Mouse (Mus musculus) liver, postnatal 0 days (tissue): ENCODE results near the gene Vav2. TPM values are rescaled to one million over a fixed set of nuclear protein-coding genes. Genes with fewer than 3 reads are reported as not detected.
A peak's percentile ranks its signal among the peaks of the same experiment; 100 is the strongest.

Source experiments
- ATAC-seq: fragments of 200-750 bp; cut with Nextera tagmentation; 2 replicates; pipeline ENCODE4 v1.8.0; 2017; ENCODE audit warnings: mild to moderate bottlenecking, moderate library complexity
- DNase-seq: peaks from one replicate; pipeline ENCODE4 v3.0.0-alpha.2; 2016
- H3K27ac ChIP-seq: fragments of 300-500 bp; sonication (generic); 2 replicates; pipeline ENCODE4 v1.5.1; 2014; ENCODE audit warnings: antibody characterized with exemption, moderate library complexity, mild to moderate bottlenecking, low read depth
- H3K27me3 ChIP-seq: fragments of 300-500 bp; sonication (generic); 2 replicates; pipeline ENCODE4 v1.6.1; 2014; ENCODE audit warnings: low read length, control low read depth, mixed read lengths; ENCODE audit not compliant: insufficient read depth
- H3K36me3 ChIP-seq: fragments of 300-500 bp; sonication (generic); replicated peaks from 2 replicates; pipeline ENCODE4 v1.6.1; 2014; ENCODE audit warnings: mild to moderate bottlenecking, control low read depth, low read length, moderate library complexity, mixed read lengths; ENCODE audit not compliant: insufficient read depth
- H3K4me1 ChIP-seq: fragments of 300-500 bp; sonication (generic); 2 replicates; pipeline ENCODE4 v1.6.1; 2014; ENCODE audit warnings: antibody characterized with exemption, mild to moderate bottlenecking, control low read depth; ENCODE audit not compliant: insufficient read depth
- H3K4me2 ChIP-seq: fragments of 300-500 bp; sonication (generic); 2 replicates; pipeline ENCODE4 v1.6.1; 2014; ENCODE audit warnings: low read depth, mild to moderate bottlenecking, low read length, moderate library complexity, mixed read lengths
- H3K4me3 ChIP-seq: fragments of 300-500 bp; sonication (generic); 2 replicates; pipeline ENCODE4 v1.5.1; 2014; ENCODE audit warnings: low read depth, low read length
- H3K9ac ChIP-seq: fragments of 300-500 bp; sonication (generic); replicated peaks from 2 replicates; pipeline ENCODE4 v1.6.1; 2014; ENCODE audit warnings: mild to moderate bottlenecking, moderate library complexity
- H3K9me3 ChIP-seq: fragments of 300-500 bp; sonication (generic); 2 replicates; pipeline ENCODE4 v1.6.1; 2016; ENCODE audit warnings: mild to moderate bottlenecking, control low read depth, low read length, mixed read lengths
- CTCF ChIP-seq: sonication (generic); IDR thresholded peaks from 2 replicates; pipeline ENCODE4 v1.5.1; 2016; ENCODE audit warnings: antibody characterized with exemption, low read depth
- EP300 ChIP-seq: IDR thresholded peaks from 2 replicates; pipeline ENCODE4 v1.6.1; 2016; ENCODE audit warnings: antibody characterized with exemption, low read depth, mild to moderate bottlenecking
- WGBS: fragments of 180-500 bp; shearing (Covaris S2); extraction: QIAGEN DNeasy Blood & Tissue Kit; methylation state at CpG from one replicate; pipeline ENCODE4 v1.1.7; 2014; ENCODE audit not compliant: insufficient replicate concordance; 5-methylcytosine and 5-hydroxymethylcytosine counted together
- polyA plus RNA-seq: library from polyadenylated mRNA; unstranded; fragments of >200 nt; fragmentation: Nextera tagmentation; extraction: Ambion mirVana; gene quantifications from 2 replicates; pipeline ENCODE4 v1.2.1, GENCODE M21; 2015

Gene Vav2
- polyA plus RNA-seq, 1 experiment from 2014 or later: 6.3 TPM

DNA sequence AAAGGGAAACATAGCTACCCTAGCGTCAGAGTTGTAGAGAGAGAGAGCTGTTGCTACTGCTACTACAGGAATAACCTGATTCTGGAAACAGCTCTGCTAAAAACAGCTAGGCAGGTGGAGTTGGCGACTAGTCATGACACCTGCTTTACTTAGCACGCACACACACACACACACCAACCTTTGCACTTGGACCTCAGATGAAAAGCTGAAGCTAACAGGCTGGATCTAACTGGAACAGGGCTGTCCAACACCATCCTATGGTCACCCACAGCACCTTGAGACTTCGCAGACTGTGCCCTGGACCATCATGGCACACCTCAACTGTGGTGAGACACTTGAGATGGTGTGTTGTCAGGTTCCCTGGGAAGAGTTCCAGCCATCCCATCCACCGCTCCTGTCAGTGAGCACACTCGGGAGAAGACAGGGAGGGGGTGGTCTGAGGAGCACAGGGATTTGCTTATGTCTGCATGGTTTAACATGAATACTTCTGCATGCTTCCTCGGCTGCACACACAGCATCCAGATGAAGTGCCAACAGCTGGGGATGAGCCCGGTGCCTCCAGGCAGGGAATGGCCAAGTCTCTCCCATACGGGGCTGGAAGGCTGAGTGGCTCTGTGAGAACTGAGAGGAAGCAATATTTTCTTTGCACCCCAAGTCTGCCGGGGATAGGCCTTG, 32.5 kb downstream of the Vav2 start:
- H3K36me3 ChIP-seq: no peaks in the 10 kb centered on the region
- TF ChIP-seq CTCF (no peak), EP300 (no peak)
- H3K27me3 ChIP-seq: no peaks in the 10 kb centered on the region
- H3K27ac ChIP-seq: no peak overlapping the region
- peaks cover 3% of the 10 kb centered on the region; the same call in 1 of the 2 replicates for H3K9me3 ChIP-seq
- no peak overlapping the region for H3K9ac ChIP-seq
- DNase-seq (no peak), ATAC-seq (peak; percentile 52; the same call in 1 of the 2 replicates)
- peaks cover 23% of the 10 kb centered on the region for H3K4me1 ChIP-seq
- 67% methylated on average over 10 of the region's 10 CpGs for WGBS
- H3K4me2 ChIP-seq: no peak overlapping the region
- no peak overlapping the region for H3K4me3 ChIP-seq

DNA sequence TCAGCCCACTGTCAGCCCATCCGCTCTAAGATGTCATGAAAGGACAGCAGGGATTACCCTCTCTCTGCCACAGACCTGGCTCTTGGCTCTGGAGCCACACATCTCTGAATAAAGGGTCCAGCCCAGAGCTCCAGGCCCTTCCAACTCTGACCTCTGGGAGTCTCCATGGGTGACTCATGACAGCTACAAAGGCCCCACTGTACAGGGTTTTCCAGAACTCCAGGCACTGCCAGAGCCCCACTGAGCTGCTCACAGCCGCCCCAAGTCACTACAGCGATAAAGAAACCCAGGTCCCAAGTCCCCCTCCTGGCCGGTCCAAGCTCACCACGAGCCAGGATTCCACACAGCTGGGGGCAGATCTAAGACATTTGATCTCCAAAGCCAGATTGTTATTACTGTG, 34.6 kb downstream of the Vav2 start:
- H3K9me3 ChIP-seq: 0 out of 2 replicates have a peak, but pooled peaks cover 2% of the 10 kb centered on the region
- H3K9ac ChIP-seq: no peak overlapping the region
- no peaks in the 10 kb centered on the region for H3K27me3 ChIP-seq
- H3K27ac ChIP-seq: no peak overlapping the region
- no peak overlapping the region for H3K4me3 ChIP-seq
- H3K4me1 ChIP-seq: peaks cover 23% of the 10 kb centered on the region
- H3K4me2 ChIP-seq: no peak overlapping the region
- 66% methylated on average over 5 of the region's 5 CpGs for WGBS
- H3K36me3 ChIP-seq: no peaks in the 10 kb centered on the region
- TF ChIP-seq CTCF (0 out of 2 replicates have a peak, but pooled peaks have one; percentile 3), EP300 (no peak)
- ATAC-seq (no peak), DNase-seq (no peak)

GRCm38 (mm10) chr2:27390775-27391174, 36.1 kb downstream of the Vav2 start:
- DNase-seq (no peak), ATAC-seq (no peak)
- Histone ChIP-seq H3K9ac (no peak overlapping the region; the same call in 1 of the 2 replicates), H3K27ac (peak overlapping the region; percentile 48), H3K4me3 (no peak overlapping the region), H3K27me3 (no peaks in the 10 kb centered on the region), H3K4me1 (peaks cover 23% of the 10 kb centered on the region), H3K36me3 (no peaks in the 10 kb centered on the region), H3K4me2 (no peak overlapping the region), H3K9me3 (0 out of 2 replicates have a peak, but pooled peaks cover 3% of the 10 kb centered on the region)
- TF ChIP-seq CTCF: no peak
- no peak for TF ChIP-seq EP300
- WGBS: 50% methylated on average over 4 of the region's 4 CpGs

DNA sequence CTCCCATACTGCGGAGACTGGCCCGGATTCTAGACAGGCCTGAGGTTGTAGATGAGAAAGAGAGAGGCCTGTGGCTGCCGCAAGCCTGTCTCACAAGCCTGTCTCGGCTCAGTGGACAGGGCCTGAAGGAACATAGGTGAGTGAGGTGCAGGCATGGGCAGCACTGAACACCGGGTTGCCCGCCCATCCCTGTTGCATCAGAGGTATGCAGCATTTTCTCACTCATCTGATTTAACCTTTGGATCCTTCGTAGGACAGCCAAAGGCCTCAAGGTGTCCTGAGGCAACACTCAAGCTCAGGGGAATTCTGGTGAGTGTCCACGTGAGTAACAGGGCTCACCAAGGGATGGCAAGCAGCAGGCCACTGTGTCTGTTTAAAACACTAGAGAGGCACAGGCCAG, 36.5 kb downstream of the Vav2 start:
- Histone ChIP-seq H3K4me1 (peaks cover 21% of the 10 kb centered on the region), H3K36me3 (peaks cover 2% of the 10 kb centered on the region; the same call in 1 of the 2 replicates), H3K4me2 (no peak overlapping the region), H3K4me3 (no peak overlapping the region), H3K9me3 (0 out of 2 replicates have a peak, but pooled peaks cover 3% of the 10 kb centered on the region), H3K27me3 (no peaks in the 10 kb centered on the region), H3K27ac (peak overlapping the region; percentile 48), H3K9ac (no peak overlapping the region)
- DNase-seq: peak; percentile 44
- WGBS: 67% methylated on average over 8 of the region's 8 CpGs
- TF ChIP-seq CTCF: no peak
- 0 out of 2 replicates have a peak, but pooled peaks have one; percentile 18 for TF ChIP-seq EP300
- ATAC-seq: peak; percentile 85

DNA sequence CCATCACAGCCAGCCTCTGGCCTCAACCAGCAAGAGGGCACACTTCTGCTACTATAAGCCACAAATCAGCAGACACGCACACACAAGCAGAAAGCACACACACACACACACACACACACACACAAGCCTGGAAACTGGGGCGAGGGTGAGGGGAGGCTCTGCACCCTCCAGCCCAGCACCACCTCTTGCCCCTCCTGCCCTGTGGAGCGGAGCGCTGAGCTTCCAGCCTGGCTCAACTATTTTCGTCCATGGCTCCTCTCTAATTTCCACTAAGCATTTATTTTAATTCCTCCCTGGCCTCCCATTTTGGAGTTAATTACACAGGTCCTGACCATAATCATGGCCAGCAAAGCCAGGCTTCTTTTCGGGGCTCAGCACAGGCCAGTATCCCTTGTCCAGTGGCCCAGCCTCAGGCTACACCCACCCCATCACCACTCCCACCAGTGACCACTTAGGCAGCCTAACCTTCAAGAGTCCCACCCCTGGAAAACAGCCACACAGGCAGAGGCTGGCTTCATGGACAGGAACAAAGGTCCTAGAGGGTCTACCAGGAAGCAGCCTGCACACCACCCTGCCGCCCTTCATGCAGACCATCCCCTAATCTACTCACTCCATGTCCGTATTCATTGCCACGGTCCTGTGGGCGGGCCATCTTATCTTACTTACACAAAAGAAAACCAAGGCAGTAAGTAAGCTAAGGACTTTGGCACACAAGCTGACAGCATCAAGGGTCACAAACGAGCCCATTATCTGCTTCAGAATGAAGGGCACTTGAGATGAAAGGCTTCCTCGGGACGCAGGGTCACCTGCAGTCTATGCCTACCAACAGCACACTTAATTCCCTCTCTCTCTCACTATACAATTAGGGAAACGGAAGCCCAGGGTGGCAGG, 37.3 kb downstream of the Vav2 start:
- Histone ChIP-seq H3K27me3 (no peaks in the 10 kb centered on the region), H3K4me3 (no peak overlapping the region), H3K4me1 (peaks cover 21% of the 10 kb centered on the region), H3K9me3 (0 out of 2 replicates have a peak, but pooled peaks cover 3% of the 10 kb centered on the region), H3K4me2 (no peak overlapping the region), H3K36me3 (peaks cover 2% of the 10 kb centered on the region; the same call in 1 of the 2 replicates), H3K27ac (no peak overlapping the region; the same call in 1 of the 2 replicates), H3K9ac (no peak overlapping the region)
- TF ChIP-seq CTCF: no peak
- TF ChIP-seq EP300: no peak
- DNase-seq (no peak), ATAC-seq (no peak)
- whole genome bisulfite sequencing: 45% methylated on average over 14 of the region's 14 CpGs

DNA sequence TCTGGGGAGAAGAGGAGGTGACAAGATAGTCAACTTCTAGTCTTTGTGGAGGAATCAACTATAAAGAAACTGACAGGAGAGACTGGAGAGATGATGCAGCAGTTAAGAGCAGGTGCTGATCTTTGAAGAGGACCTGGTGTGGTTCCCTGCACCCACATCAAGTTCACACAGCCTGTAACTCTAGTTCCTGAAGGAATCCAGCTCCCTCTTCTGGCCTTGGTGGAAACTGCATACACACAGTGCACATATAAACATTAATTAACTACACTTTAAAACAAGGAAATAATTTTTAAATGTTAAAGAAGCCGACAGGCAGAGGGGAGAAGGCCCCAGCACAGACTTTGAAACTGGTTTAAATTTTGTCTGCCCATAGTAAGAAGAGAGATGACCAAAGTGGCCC, 39.6 kb downstream of the Vav2 start:
- Histone ChIP-seq H3K36me3 (peaks cover 2% of the 10 kb centered on the region; the same call in 1 of the 2 replicates), H3K9me3 (0 out of 2 replicates have a peak, but pooled peaks cover 3% of the 10 kb centered on the region), H3K27me3 (no peaks in the 10 kb centered on the region), H3K4me1 (peaks cover 18% of the 10 kb centered on the region), H3K9ac (no peak overlapping the region), H3K4me2 (no peak overlapping the region), H3K4me3 (no peak overlapping the region), H3K27ac (no peak overlapping the region)
- DNase-seq: no peak
- ATAC-seq: no peak
- no peak for TF ChIP-seq EP300
- TF ChIP-seq CTCF: peak; percentile 27
- WGBS: 88% methylated on average over 1 of the region's 1 CpGs
